Mouse (Mus musculus) brain, adult 10 weeks (tissue): ENCODE measurements around the gene Map3k9. TPM values are rescaled to one million over a fixed set of nuclear protein-coding genes. Genes with fewer than 3 reads are reported as not detected.

Source experiments
- polyA plus RNA-seq: library from polyadenylated mRNA; stranded (reverse); fragments of 350-450 nt; fragmentation: Illumina TruSeq; extraction: RNeasy Lipid Tissue Mini Kit (QIAGEN cat#74804); gene quantifications from one replicate; pipeline ENCODE4 v1.2.3, GENCODE M21; 2015; ENCODE audit warnings: low read depth, low replicate concordance

Gene Map3k9
- 20.1 TPM for polyA plus RNA-seq

DNA sequence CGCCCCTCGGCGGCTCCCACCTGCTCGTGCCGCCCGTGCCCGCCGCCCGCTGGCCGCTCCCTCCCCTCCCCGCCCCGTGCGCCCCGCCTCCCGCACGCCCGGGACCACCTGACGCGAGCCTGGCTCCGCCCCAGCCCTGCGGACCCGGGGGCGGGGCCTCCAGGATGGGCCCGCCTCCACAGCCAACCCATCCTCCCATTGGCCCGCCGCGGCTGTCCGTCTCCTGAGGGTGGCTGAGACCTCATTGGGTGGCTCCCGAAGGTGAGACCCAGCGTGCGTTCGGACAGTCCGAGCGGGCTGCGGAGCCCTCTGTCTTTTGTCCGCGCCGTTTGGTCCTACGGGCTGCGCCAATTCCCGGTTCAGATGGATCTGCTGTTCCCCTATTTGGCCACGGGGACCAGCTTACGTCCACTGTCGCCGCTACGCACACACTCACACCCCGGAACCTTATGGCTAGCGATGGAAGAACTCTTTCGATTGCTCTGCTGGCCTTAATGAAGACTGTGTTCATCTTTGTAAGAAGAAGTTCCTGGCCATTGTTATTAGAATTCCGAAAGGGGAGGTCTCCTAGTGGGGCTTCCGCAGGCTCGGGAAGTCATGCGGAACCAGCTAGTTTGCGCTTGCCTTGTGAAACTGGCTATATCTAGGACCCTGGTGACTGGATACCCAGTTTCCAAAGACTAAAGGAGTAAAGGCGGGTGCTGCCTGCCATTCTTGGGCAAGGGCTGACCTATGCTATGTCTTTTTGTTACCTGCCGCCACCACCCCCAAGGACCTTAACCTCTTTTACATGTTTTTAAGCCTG lies at the start of gene Map3k9:
Map3k9 (minus strand) TSS at position 71 of the 805 bp plus-strand sequence.

Other genes with a start within 250 kb of the Map3k9 start
- gene Gm20498, start 248.3 kb downstream of the Map3k9 start, polyA plus RNA-seq = 32.9 TPM
- gene Synj2bp, start 248.3 kb downstream of the Map3k9 start, polyA plus RNA-seq = 29.5 TPM
- gene Adam21, start 212.7 kb downstream of the Map3k9 start, polyA plus RNA-seq = 0.45 TPM
- gene Med6, start 186.2 kb downstream of the Map3k9 start, polyA plus RNA-seq = 56.5 TPM
- gene Ttc9, start 149.9 kb downstream of the Map3k9 start, polyA plus RNA-seq = 50.3 TPM
- 48.1 TPM for gene Pcnx, start 78.8 kb upstream of the Map3k9 start, polyA plus RNA-seq